Comparison of ENCODE assay signal across 7 mouse cellular contexts in genomic region chr7:124708771-124709485, GRCm38 (mm10).
A peak's percentile ranks its signal among the peaks of the same experiment; 100 is the strongest.
DNase-seq lines count a peak whose midpoint lies in the region; ATAC-seq lines count a peak whose summit lies in the region.

No protein-coding gene starts in this region.

- no peak overlapping the region for H3K4me3 ChIP-seq in midbrain, embryonic 13.5 days (replicated peaks)
- no peak overlapping the region for H3K4me3 ChIP-seq in midbrain, embryonic 11.5 days (ENCODE audit: low read depth, low read length)

- H3K4me1 ChIP-seq in midbrain, embryonic 13.5 days (replicated peaks): peaks cover 11% of the 10 kb centered on the region
- no peaks in the 10 kb centered on the region for H3K4me1 ChIP-seq in midbrain, embryonic 11.5 days (ENCODE audit: control insufficient read depth, insufficient read depth, low read length)

- H3K9ac ChIP-seq in midbrain, embryonic 13.5 days (replicated peaks): no peak overlapping the region
- H3K9ac ChIP-seq in midbrain, embryonic 11.5 days (ENCODE audit: low read length): no peak overlapping the region

- no peaks in the 10 kb centered on the region for H3K9me3 ChIP-seq in midbrain, embryonic 13.5 days
- H3K9me3 ChIP-seq in midbrain, embryonic 11.5 days (ENCODE audit: control insufficient read depth, low read length): no peaks in the 10 kb centered on the region

- no peak for DNase-seq in midbrain, embryonic 11.5 days (ENCODE audit: low spot score, missing footprints)
- DNase-seq in cerebellum, adult 9-11 months: peak; percentile 88
- peak; percentile 58 for DNase-seq in gastrocnemius, postnatal 25 days
- DNase-seq in left cerebral cortex, postnatal 10 days (ENCODE audit: extremely low spot score in 1 of 2, low spot score in 2 of 2): peak; percentile 7 to 41
- DNase-seq in skeletal muscle tissue, adult 2 months (ENCODE audit: low read depth, low spot score): peak; percentile 62
- DNase-seq in thymus, postnatal 25 days: no peak

- 0 out of 2 replicates have a peak, but pooled peaks have one; percentile 56 for ATAC-seq in midbrain, embryonic 13.5 days
- no peak for ATAC-seq in midbrain, embryonic 11.5 days (ENCODE audit: low FRiP score)

- H3K27ac ChIP-seq in midbrain, embryonic 13.5 days: 0 out of 2 replicates have a peak overlapping the region, but pooled peaks have one; percentile 10
- no peak overlapping the region for H3K27ac ChIP-seq in midbrain, embryonic 11.5 days (ENCODE audit: low read depth, low read length)

- no peaks in the 10 kb centered on the region for H3K27me3 ChIP-seq in midbrain, embryonic 13.5 days
- no peaks in the 10 kb centered on the region for H3K27me3 ChIP-seq in midbrain, embryonic 11.5 days (ENCODE audit: control insufficient read depth, insufficient read depth, low read length)

- no peak overlapping the region for H3K4me2 ChIP-seq in midbrain, embryonic 13.5 days (replicated peaks)
- no peak overlapping the region for H3K4me2 ChIP-seq in midbrain, embryonic 11.5 days

- 55% methylated on average over 11 of the region's 11 CpGs for WGBS in midbrain, embryonic 13.5 days
- 79% methylated on average over 11 of the region's 11 CpGs for WGBS in midbrain, embryonic 11.5 days

- no peaks in the 10 kb centered on the region for H3K36me3 ChIP-seq in midbrain, embryonic 13.5 days
- H3K36me3 ChIP-seq in midbrain, embryonic 11.5 days (ENCODE audit: control insufficient read depth, insufficient read depth, low read length): no peaks in the 10 kb centered on the region

- intact Hi-C loops in left cerebral cortex, postnatal 10 days (cut with DNase I): no loop called here

Comparison
In these comparisons a context has a peak if more than half of its experiments do, and no peak if none do; other contexts are left out.
1. DNase-seq: peak in cerebellum, adult 9-11 months (single experiment), gastrocnemius, postnatal 25 days (single experiment), left cerebral cortex, postnatal 10 days (2 of 2) and skeletal muscle tissue, adult 2 months (single experiment); none in midbrain, embryonic 11.5 days (single experiment) and thymus, postnatal 25 days (single experiment).